Mouse (Mus musculus): Measurements from ENCODE around the gene Olfr612. TPM values are rescaled to one million over a fixed set of nuclear protein-coding genes. Genes with fewer than 3 reads are reported as not detected.
"Not testable (repeated sequence)": the region's sequence is repeated elsewhere in the genome, so short reads cannot be mapped to it uniquely, and the experiment has no call there.

Gene Olfr612
- not detected for total RNA-seq (2021)
- long read RNA-seq, experiment 1, result 0 reads
- long read RNA-seq, experiment 2, result 0 reads

DNA sequence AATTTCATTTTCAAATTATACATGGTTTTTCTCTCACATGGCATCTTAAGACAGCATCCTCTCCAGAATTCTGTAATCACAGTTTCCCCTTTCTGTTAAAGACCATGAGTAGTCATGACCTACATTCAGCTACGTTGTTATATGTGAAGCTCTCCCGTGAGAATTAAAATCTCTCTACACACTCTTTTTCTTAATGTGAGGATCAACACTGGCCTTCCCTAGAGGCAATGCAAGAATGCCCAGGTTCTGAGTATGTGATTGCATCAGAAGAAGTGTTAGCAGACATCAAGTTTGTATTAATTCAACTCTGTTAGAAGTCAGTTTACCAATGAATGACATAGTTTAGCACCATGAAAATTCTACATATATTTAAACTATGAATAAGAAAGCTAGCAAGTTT, at the start of gene Olfr612:
Gene Olfr612, minus strand, starts transcription at position 101 of the 400 bp plus-strand sequence.
- not testable (repeated sequence) for DNase-seq

GRCm38 (mm10) chr7:103589803-103590202, 47.3 kb upstream of the Olfr612 start, which contains the start of gene Olfr618:
TSS of gene Olfr618 (plus strand) at chr7:103590103.
- DNase-seq, result no peak

DNA sequence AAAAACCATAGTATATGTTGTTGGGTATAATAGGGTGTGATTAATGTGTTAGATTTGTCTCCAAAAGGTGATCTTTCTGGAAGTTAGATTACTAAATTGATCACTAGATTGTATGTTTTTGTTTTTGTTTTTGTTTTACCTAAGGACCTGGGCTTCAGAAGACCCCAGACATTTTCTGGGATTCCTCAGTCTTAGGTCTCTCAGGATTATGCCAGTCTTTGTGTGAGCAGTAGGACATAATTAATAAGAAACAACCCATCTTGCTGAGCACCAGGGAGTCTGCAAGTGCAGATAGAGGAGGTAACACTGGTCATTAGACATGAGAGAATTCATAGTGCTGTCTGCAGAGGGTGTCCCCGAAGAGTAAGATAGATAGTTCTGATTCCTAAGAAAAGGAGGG, 30.2 kb upstream of the Olfr612 start, which contains the start of gene Olfr617:
Gene Olfr617, plus strand, starts transcription at position 301 of the 400 bp plus-strand sequence.
- DNase-seq, result no peak

GRCm38 (mm10) chr7:103569043-103569442, 26.5 kb upstream of the Olfr612 start, which contains the start of gene Olfr616:
TSS of gene Olfr616 (minus strand) at chr7:103569143.
- no peak for DNase-seq

DNA sequence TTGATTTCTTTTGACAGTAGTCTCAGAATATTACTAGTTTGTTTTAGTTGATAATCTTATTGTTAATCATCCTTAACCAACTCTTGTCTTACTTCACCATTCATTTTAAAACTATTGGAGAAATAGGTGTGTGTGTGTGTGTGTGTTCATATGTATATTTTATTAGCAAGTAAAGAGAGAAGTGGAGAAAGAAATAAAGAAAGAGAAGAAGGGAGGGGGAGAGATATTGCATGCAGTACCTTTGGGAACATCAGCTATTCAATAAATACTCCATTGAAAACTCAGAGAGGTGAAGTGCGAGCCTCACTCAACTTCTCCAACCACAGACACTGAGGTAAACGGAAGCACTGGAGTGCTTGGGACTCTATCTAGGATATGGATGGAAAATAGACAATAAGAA, 13.3 kb upstream of the Olfr612 start, which contains the start of gene Olfr615:
Gene Olfr615, plus strand, starts transcription at position 301 of the 400 bp plus-strand sequence.
- no peak for DNase-seq

DNA sequence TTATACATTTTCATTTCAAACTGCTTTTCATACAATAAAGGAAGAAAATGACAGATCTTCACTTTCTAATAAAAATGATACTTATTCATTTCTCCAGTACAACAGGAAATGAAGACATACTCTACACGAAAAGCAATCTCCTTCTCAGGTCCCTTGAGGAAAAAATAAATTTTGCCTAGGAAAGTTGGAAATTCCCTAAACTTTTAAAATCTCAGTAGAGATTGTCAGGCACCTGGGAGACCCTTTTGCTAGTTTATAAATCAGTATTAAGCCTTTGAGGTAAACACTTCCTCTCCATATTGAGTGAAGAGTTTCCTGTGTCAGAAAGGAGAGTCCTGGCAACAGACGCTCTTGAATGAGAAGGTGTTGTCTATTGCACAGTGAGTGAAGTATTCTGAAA, 5.3 kb upstream of the Olfr612 start, which contains the start of gene Olfr613:
Gene Olfr613, plus strand, starts transcription at position 301 of the 400 bp plus-strand sequence.
- DNase-seq, result no peak

DNA sequence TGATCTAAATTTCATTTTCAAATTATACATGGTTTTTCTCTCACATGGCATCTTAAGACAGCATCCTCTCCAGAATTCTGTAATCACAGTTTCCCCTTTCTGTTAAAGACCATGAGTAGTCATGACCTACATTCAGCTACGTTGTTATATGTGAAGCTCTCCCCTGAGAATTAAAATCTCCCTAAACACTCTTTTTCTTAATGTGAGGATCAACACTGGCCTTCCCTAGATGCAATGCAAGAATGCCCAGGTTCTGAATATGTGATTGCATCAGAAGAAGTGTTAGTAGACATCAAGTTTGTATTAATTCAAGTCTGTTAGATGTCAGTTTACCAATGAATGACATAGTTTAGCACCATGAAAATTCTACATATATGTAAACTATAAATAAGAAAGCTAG, 21.8 kb downstream of the Olfr612 start, which contains the start of gene Olfr611:
Gene Olfr611, minus strand, starts transcription at position 101 of the 400 bp plus-strand sequence.
- not testable (repeated sequence) for DNase-seq

GRCm38 (mm10) chr7:103512022-103512421, 30.5 kb downstream of the Olfr612 start, which contains the start of gene Olfr610:
TSS of gene Olfr610 (minus strand) at chr7:103512122.
- DNase-seq, result no peak

- no peak for DNase-seq
Measured at GRCm38 (mm10) chr7:103497962-103498361, 44.6 kb downstream of the Olfr612 start, which contains the start of gene Olfr609. TSS of gene Olfr609 (minus strand) at chr7:103498062.

Small RNAs within 50 kb of the gene (microRNA-seq; reads per million reads assigned to microRNA genes)
- gene Gm26506, result 0 reads per million in 2 experiments

Other genes with a start within 250 kb of the Olfr612 start
- not detected for gene Olfr596, start 237.1 kb downstream of the Olfr612 start, total RNA-seq (2021)
- not detected for gene Olfr597, start 226.4 kb downstream of the Olfr612 start, total RNA-seq (2021)
- not detected for gene Olfr598, start 219.1 kb downstream of the Olfr612 start, total RNA-seq (2021)
- gene Olfr599, start 206.8 kb downstream of the Olfr612 start, total RNA-seq (2021), result not detected
- not detected for gene Olfr600, start 193.0 kb downstream of the Olfr612 start, total RNA-seq (2021)
- not detected for gene Olfr601, start 180.1 kb downstream of the Olfr612 start, total RNA-seq (2021)
- not detected for gene Olfr603, start 156.5 kb downstream of the Olfr612 start, total RNA-seq (2021)
- not detected for gene Usp17lc, start 127.6 kb downstream of the Olfr612 start, total RNA-seq (2021)
- gene Olfr605, start 97.3 kb downstream of the Olfr612 start, total RNA-seq (2021), result not detected
- gene Olfr606, start 93.7 kb downstream of the Olfr612 start, total RNA-seq (2021), result not detected
- not detected for gene Olfr607, start 78.6 kb downstream of the Olfr612 start, total RNA-seq (2021)
- not detected for gene Olfr608, start 72.8 kb downstream of the Olfr612 start, total RNA-seq (2021)
- gene Olfr609, start 44.7 kb downstream of the Olfr612 start, total RNA-seq (2021), result not detected
- not detected for gene Olfr610, start 30.6 kb downstream of the Olfr612 start, total RNA-seq (2021)
- gene Olfr611, start 21.9 kb downstream of the Olfr612 start, total RNA-seq (2021), result not detected
- not detected for gene Olfr613, start 5.4 kb upstream of the Olfr612 start, total RNA-seq (2021)
- gene Olfr615, start 13.4 kb upstream of the Olfr612 start, total RNA-seq (2021), result not detected
- gene Olfr616, start 26.4 kb upstream of the Olfr612 start, total RNA-seq (2021), result not detected
- gene Olfr617, start 30.3 kb upstream of the Olfr612 start, total RNA-seq (2021), result not detected
- not detected for gene Olfr618, start 47.4 kb upstream of the Olfr612 start, total RNA-seq (2021)
- gene Olfr619, start 57.9 kb upstream of the Olfr612 start, total RNA-seq (2021), result not detected
- not detected for gene Olfr620, start 69.8 kb upstream of the Olfr612 start, total RNA-seq (2021)
- not detected for gene Olfr622, start 100.0 kb upstream of the Olfr612 start, total RNA-seq (2021)
- gene Olfr623, start 121.0 kb upstream of the Olfr612 start, total RNA-seq (2021), result not detected
- gene Olfr624, start 128.5 kb upstream of the Olfr612 start, total RNA-seq (2021), result not detected
- gene Olfr625-ps1, start 140.0 kb upstream of the Olfr612 start, total RNA-seq (2021), result not detected
- gene Olfr243, start 172.0 kb upstream of the Olfr612 start, total RNA-seq (2021), result not detected
- gene Olfr628, start 187.7 kb upstream of the Olfr612 start, total RNA-seq (2021), result not detected
- not detected for gene Olfr629, start 202.2 kb upstream of the Olfr612 start, total RNA-seq (2021)
- gene Olfr630, start 214.6 kb upstream of the Olfr612 start, total RNA-seq (2021), result not detected
- not detected for gene Olfr69, start 228.9 kb upstream of the Olfr612 start, total RNA-seq (2021)
- not detected for gene Olfr68, start 237.0 kb upstream of the Olfr612 start, total RNA-seq (2021)
- gene Olfr67, start 249.1 kb upstream of the Olfr612 start, total RNA-seq (2021), result not detected

Data from heart, adult 18-20 months (tissue).